Mouse (Mus musculus): ENCODE results near the gene Gm5678. TPM values are rescaled to one million over a fixed set of nuclear protein-coding genes. Genes with fewer than 3 reads are reported as not detected.

Gene Gm5678
- polyA plus RNA-seq, 1 experiment from 2014 or later, result not detected

GRCm38 (mm10) chr16:93597551-93597950 is 30.3 kb upstream of the Gm5678 start:
- H3K9me3 ChIP-seq (ENCODE audit: control insufficient read depth, low read length), result no peaks in the 10 kb centered on the region
- no peak overlapping the region for H3K4me2 ChIP-seq (ENCODE audit: low read length)
- no peak overlapping the region for H3K9ac ChIP-seq (ENCODE audit: low read length)
- 93% methylated on average over 9 of the region's 9 CpGs for WGBS
- ATAC-seq (ENCODE audit: insufficient number of reproducible peaks, insufficient read depth, low FRiP score, low read depth), result no peak
- H3K4me1 ChIP-seq (ENCODE audit: control insufficient read depth in 2 of 2, insufficient read depth in 2 of 2, low read length in 2 of 2), result no peaks in the 10 kb centered on the region
- no peak overlapping the region for H3K4me3 ChIP-seq (ENCODE audit: control insufficient read depth in 1 of 2, insufficient read depth in 1 of 2, low read depth in 1 of 2, low read length in 2 of 2)
- no peaks in the 10 kb centered on the region for H3K27me3 ChIP-seq (ENCODE audit: control insufficient read depth, insufficient read depth, low read length)
- H3K36me3 ChIP-seq (ENCODE audit: control insufficient read depth, insufficient read depth, low read length), result peaks cover 14% of the 10 kb centered on the region; the same call in 1 of the 2 replicates
- no peak overlapping the region for H3K27ac ChIP-seq (replicated peaks in 1 of 2; ENCODE audit: control insufficient read depth in 1 of 2, insufficient read depth in 1 of 2, low read depth in 2 of 2, low read length in 2 of 2)

- H3K9me3 ChIP-seq (ENCODE audit: control insufficient read depth, low read length), result no peaks in the 10 kb centered on the region
- WGBS, result 85% methylated on average over 6 of the region's 6 CpGs
- no peak overlapping the region for H3K4me3 ChIP-seq (ENCODE audit: control insufficient read depth in 1 of 2, insufficient read depth in 1 of 2, low read depth in 1 of 2, low read length in 2 of 2)
- no peak for ATAC-seq (ENCODE audit: insufficient number of reproducible peaks, insufficient read depth, low FRiP score, low read depth)
- peaks cover 1 to 5% of the 10 kb centered on the region in 2 experiments for H3K4me1 ChIP-seq (ENCODE audit: control insufficient read depth in 2 of 2, insufficient read depth in 2 of 2, low read length in 2 of 2)
- no peak overlapping the region for H3K9ac ChIP-seq (ENCODE audit: low read length)
- no peaks in the 10 kb centered on the region for H3K27me3 ChIP-seq (ENCODE audit: control insufficient read depth, insufficient read depth, low read length)
- peaks cover 12% of the 10 kb centered on the region; the same call in 1 of the 2 replicates for H3K36me3 ChIP-seq (ENCODE audit: control insufficient read depth, insufficient read depth, low read length)
- H3K4me2 ChIP-seq (ENCODE audit: low read length), result no peak overlapping the region
- H3K27ac ChIP-seq (replicated peaks in 1 of 2; ENCODE audit: control insufficient read depth in 1 of 2, insufficient read depth in 1 of 2, low read depth in 2 of 2, low read length in 2 of 2), result no peak overlapping the region
Measured at GRCm38 (mm10) chr16:93599461-93599860, 28.4 kb upstream of the Gm5678 start.

GRCm38 (mm10) chr16:93603439-93604212 is 24.3 kb upstream of the Gm5678 start, which contains the start of gene Setd4:
TSS of gene Setd4 (minus strand) at chr16:93604063.
- peak within 1 kb of the TSS; percentile 84 for H3K4me2 ChIP-seq (ENCODE audit: low read length)
- H3K9ac ChIP-seq (ENCODE audit: low read length), result peak within 1 kb of the TSS; percentile 77
- ATAC-seq (ENCODE audit: insufficient number of reproducible peaks, insufficient read depth, low FRiP score, low read depth), result peak; percentile 88
- peak within 1 kb of the TSS; percentile 88 to 92 for H3K27ac ChIP-seq (replicated peaks in 1 of 2; ENCODE audit: control insufficient read depth in 1 of 2, insufficient read depth in 1 of 2, low read depth in 2 of 2, low read length in 2 of 2)
- H3K36me3 ChIP-seq (ENCODE audit: control insufficient read depth, insufficient read depth, low read length), result peaks cover 2% of the 10 kb centered on the region; the same call in 1 of the 2 replicates
- H3K9me3 ChIP-seq (ENCODE audit: control insufficient read depth, low read length), result no peaks in the 10 kb centered on the region
- H3K4me3 ChIP-seq (ENCODE audit: control insufficient read depth in 1 of 2, insufficient read depth in 1 of 2, low read depth in 1 of 2, low read length in 2 of 2), result peak within 1 kb of the TSS; percentile 64 to 73
- WGBS, result 1% methylated on average over 55 of the region's 55 CpGs
- no peaks in the 10 kb centered on the region for H3K27me3 ChIP-seq (ENCODE audit: control insufficient read depth, insufficient read depth, low read length)
- peaks cover 6 to 10% of the 10 kb centered on the region in 2 experiments for H3K4me1 ChIP-seq (ENCODE audit: control insufficient read depth in 2 of 2, insufficient read depth in 2 of 2, low read length in 2 of 2)

GRCm38 (mm10) chr16:93604481-93604969 is 23.4 kb upstream of the Gm5678 start:
- Histone ChIP-seq H3K27me3 (ENCODE audit: control insufficient read depth, insufficient read depth, low read length) (no peaks in the 10 kb centered on the region), H3K36me3 (ENCODE audit: control insufficient read depth, insufficient read depth, low read length) (0 out of 2 replicates have a peak, but pooled peaks cover 2% of the 10 kb centered on the region), H3K4me1 (ENCODE audit: control insufficient read depth in 2 of 2, insufficient read depth in 2 of 2, low read length in 2 of 2) (peaks cover 6 to 10% of the 10 kb centered on the region in 2 experiments), H3K4me2 (ENCODE audit: low read length) (peak overlapping the region; percentile 84), H3K9ac (ENCODE audit: low read length) (peak overlapping the region; percentile 77), H3K9me3 (ENCODE audit: control insufficient read depth, low read length) (no peaks in the 10 kb centered on the region), H3K4me3 (ENCODE audit: control insufficient read depth in 1 of 2, insufficient read depth in 1 of 2, low read depth in 1 of 2, low read length in 2 of 2) (peak overlapping the region; percentile 64 to 73), H3K27ac (replicated peaks in 1 of 2; ENCODE audit: control insufficient read depth in 1 of 2, insufficient read depth in 1 of 2, low read depth in 2 of 2, low read length in 2 of 2) (peak overlapping the region in 1 of 2 experiments; percentile 88; a peak in 2 of 4 replicates)
- ATAC-seq (ENCODE audit: insufficient number of reproducible peaks, insufficient read depth, low FRiP score, low read depth), result no peak
- WGBS, result 2% methylated on average over 16 of the region's 16 CpGs

- Histone ChIP-seq H3K27me3 (ENCODE audit: control insufficient read depth, insufficient read depth, low read length) (no peaks in the 10 kb centered on the region), H3K27ac (replicated peaks in 1 of 2; ENCODE audit: control insufficient read depth in 1 of 2, insufficient read depth in 1 of 2, low read depth in 2 of 2, low read length in 2 of 2) (no peak within 1 kb of the TSS), H3K4me2 (ENCODE audit: low read length) (peak within 1 kb of the TSS; percentile 84), H3K4me1 (ENCODE audit: control insufficient read depth in 2 of 2, insufficient read depth in 2 of 2, low read length in 2 of 2) (peaks cover 6 to 10% of the 10 kb centered on the region in 2 experiments), H3K9me3 (ENCODE audit: control insufficient read depth, low read length) (no peaks in the 10 kb centered on the region), H3K4me3 (ENCODE audit: control insufficient read depth in 1 of 2, insufficient read depth in 1 of 2, low read depth in 1 of 2, low read length in 2 of 2) (peak within 1 kb of the TSS; percentile 64 to 73), H3K36me3 (ENCODE audit: control insufficient read depth, insufficient read depth, low read length) (0 out of 2 replicates have a peak, but pooled peaks cover 5% of the 10 kb centered on the region), H3K9ac (ENCODE audit: low read length) (peak within 1 kb of the TSS; percentile 77; the same call in 1 of the 2 replicates)
- ATAC-seq (ENCODE audit: insufficient number of reproducible peaks, insufficient read depth, low FRiP score, low read depth), result no peak
- WGBS, result 74% methylated on average over 4 of the region's 4 CpGs
Measured at GRCm38 (mm10) chr16:93605553-93605952, 22.3 kb upstream of the Gm5678 start, which contains the start of gene Cbr1. TSS of gene Cbr1 (plus strand) at chr16:93605853.

- no peak overlapping the region for H3K9ac ChIP-seq (ENCODE audit: low read length)
- H3K27me3 ChIP-seq (ENCODE audit: control insufficient read depth, insufficient read depth, low read length), result no peaks in the 10 kb centered on the region
- WGBS, result 82% methylated on average over 7 of the region's 7 CpGs
- peaks cover 6 to 10% of the 10 kb centered on the region in 2 experiments for H3K4me1 ChIP-seq (ENCODE audit: control insufficient read depth in 2 of 2, insufficient read depth in 2 of 2, low read length in 2 of 2)
- no peaks in the 10 kb centered on the region for H3K9me3 ChIP-seq (ENCODE audit: control insufficient read depth, low read length)
- H3K4me3 ChIP-seq (ENCODE audit: control insufficient read depth in 1 of 2, insufficient read depth in 1 of 2, low read depth in 1 of 2, low read length in 2 of 2), result no peak overlapping the region
- H3K4me2 ChIP-seq (ENCODE audit: low read length), result no peak overlapping the region
- H3K27ac ChIP-seq (replicated peaks in 1 of 2; ENCODE audit: control insufficient read depth in 1 of 2, insufficient read depth in 1 of 2, low read depth in 2 of 2, low read length in 2 of 2), result no peak overlapping the region
- ATAC-seq (ENCODE audit: insufficient number of reproducible peaks, insufficient read depth, low FRiP score, low read depth), result no peak
- H3K36me3 ChIP-seq (ENCODE audit: control insufficient read depth, insufficient read depth, low read length), result peaks cover 8% of the 10 kb centered on the region
Measured at GRCm38 (mm10) chr16:93606146-93606545, 21.8 kb upstream of the Gm5678 start.

- Histone ChIP-seq H3K27me3 (ENCODE audit: control insufficient read depth, insufficient read depth, low read length) (no peaks in the 10 kb centered on the region), H3K4me3 (ENCODE audit: control insufficient read depth in 1 of 2, insufficient read depth in 1 of 2, low read depth in 1 of 2, low read length in 2 of 2) (peak overlapping the region; percentile 69 to 80), H3K9ac (ENCODE audit: low read length) (peak overlapping the region; percentile 86), H3K36me3 (ENCODE audit: control insufficient read depth, insufficient read depth, low read length) (peaks cover 11% of the 10 kb centered on the region), H3K9me3 (ENCODE audit: control insufficient read depth, low read length) (no peaks in the 10 kb centered on the region), H3K4me1 (ENCODE audit: control insufficient read depth in 2 of 2, insufficient read depth in 2 of 2, low read length in 2 of 2) (peaks cover 6 to 10% of the 10 kb centered on the region in 2 experiments), H3K4me2 (ENCODE audit: low read length) (peak overlapping the region; percentile 90), H3K27ac (replicated peaks in 1 of 2; ENCODE audit: control insufficient read depth in 1 of 2, insufficient read depth in 1 of 2, low read depth in 2 of 2, low read length in 2 of 2) (peak overlapping the region; percentile 66 to 77)
- peak; percentile 36; the same call in 1 of the 2 replicates for ATAC-seq (ENCODE audit: insufficient number of reproducible peaks, insufficient read depth, low FRiP score, low read depth)
- under 1% methylated on average over 32 of the region's 32 CpGs for WGBS
Measured at GRCm38 (mm10) chr16:93607669-93608101, 20.2 kb upstream of the Gm5678 start.
